Mouse (Mus musculus) bone marrow macrophage, adult 2 months (primary cell): ENCODE data around the gene Nkd1.

Experiments used
- CTCF ChIP-seq: IDR thresholded peaks from 2 replicates; pipeline ENCODE4 v1.5.1; 2012; ENCODE audit warnings: low read depth, mild to moderate bottlenecking, low read length, moderate library complexity
- POLR2A ChIP-seq: IDR thresholded peaks from 2 replicates; pipeline ENCODE4 v1.6.1; 2012; ENCODE audit warnings: mild to moderate bottlenecking, low read depth, low read length, borderline replicate concordance

- TF ChIP-seq POLR2A (no peak), CTCF (no peak)
Observed at GRCm38 (mm10) chr8:88523621-88524020, 2.5 kb downstream of the Nkd1 start.
